Mouse (Mus musculus) spleen, postnatal 36 days (tissue): ENCODE measurements around the gene Shkbp1.

Experiments used
- DNase-seq, 2 experiments: peaks; one replicate each; pipeline ENCODE4 v3.0.0; 2022; ENCODE audit warnings: low spot score in 2 of 2, mixed read lengths in 1 of 2

Gene Shkbp1

DNA sequence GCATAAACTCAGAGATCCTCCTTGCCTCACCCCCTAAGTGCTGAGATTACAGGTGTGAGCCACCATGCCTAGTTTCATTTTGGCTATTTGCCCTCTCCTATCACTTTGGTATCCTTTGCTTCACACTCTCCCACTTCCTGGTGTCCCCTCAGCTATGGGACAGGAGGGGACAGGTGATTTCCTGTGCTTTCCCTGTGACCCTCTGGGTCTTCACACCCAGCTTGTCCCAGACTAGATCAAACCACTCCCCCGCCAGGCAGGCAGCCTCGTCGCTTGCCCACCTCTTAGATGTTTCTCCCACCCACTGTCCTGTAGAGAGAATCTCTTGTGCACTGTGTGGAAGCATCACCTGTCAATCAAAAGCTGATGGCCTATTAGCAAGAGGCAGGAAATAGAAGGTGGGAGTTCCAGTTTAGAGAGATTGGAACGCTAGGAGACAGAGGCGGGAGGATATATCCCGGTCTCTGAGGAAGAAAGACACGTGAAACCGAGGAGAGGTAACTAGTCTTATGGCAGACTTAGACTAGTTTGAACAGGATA is 44.8 kb downstream of the Shkbp1 start:
- DNase-seq = no peak

DNA sequence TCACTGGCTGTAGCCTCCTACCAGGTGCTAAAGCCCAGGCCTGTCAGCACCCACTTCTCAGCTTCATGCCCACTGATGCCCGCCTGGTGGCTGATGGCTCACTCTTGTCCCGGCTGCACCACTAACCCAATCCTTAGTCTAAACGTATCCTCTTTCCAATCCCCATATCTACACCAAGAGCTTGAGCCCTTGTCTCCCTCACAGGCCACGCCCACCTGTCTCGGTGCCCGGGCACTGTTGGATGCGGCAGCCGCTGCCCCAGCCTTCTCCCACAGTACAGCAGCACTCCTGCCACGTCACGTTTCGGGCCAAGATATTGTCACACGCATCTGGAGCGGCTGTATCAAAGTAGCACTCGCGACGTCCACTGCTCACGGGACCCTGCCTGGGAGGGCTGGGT is 45.5 kb downstream of the Shkbp1 start:
- DNase-seq = no peak

DNA sequence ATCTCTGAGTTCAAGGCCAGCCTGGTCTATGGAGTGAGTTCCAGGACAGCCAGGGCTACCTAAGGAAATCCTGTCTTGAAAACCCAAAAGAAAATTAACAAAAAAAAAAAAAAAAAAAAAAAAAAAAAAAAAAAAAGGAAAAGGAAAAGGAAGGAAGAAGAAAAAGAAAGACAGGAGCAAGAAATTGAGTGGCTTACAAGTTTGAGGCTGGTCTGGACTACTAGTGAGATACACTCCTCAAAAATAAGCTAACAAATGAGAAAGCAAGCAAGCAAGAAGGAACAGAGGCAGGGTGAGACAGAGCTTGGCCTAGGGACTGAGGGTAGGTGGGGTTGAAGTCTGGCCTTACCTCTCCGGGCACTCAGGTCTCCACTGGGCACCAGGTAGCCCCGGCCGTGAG is 46.0 kb downstream of the Shkbp1 start:
- no peak for DNase-seq

DNA sequence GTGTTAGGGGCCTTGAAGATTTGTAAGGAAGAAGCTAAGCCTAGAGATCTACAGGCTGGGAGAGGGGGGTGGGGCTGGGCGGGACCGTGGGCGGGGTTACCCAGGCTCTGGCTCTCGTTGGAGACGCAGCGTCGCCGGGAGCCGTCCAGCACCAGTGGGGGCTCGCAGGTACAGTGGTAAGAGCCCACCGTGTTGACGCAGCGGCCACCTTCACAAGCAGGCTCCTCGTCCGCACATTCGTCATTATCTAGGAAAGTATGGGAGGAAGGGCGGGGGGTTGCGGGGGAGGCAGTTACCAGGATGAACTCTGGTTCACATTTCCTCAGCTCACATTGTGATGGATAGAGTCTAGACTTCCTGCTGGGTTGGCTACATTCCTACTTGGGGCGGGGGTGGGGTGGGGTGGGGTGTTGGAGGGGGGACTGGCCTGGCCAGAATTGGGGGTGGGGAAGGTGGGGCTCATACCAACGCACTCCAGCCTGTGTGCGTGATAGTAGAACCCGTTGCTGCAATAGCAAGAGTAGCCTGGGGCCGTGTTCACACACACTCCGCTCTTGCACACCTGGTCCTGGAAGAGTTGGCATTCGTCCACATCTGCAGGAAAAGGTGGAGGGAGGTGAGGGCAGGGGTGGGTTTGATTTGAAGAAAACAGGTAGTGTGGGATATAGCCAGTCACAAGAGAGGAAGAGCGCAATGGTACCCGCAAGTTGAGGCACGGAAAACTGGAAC is 46.8 kb downstream of the Shkbp1 start:
- DNase-seq = no peak

DNA sequence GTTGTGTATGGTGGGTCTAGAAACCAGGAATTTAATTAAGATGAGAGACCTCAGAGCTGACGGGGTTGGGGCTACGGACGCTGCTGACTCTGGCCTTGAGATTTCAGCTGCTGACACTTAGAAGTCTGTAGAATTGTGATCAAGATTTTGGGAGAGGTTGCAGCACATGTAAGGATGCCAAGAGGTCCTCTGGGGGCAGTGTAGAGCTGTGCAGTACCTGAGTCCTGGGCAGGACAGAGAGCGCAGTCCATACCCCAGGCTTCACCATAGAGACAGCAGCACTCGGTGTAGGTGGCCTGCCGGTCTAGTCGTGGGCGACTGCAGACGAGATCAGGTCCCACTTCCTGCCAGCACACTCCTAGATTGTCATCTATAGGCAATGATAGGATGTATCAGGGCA is 48.3 kb downstream of the Shkbp1 start:
- DNase-seq = no peak

DNA sequence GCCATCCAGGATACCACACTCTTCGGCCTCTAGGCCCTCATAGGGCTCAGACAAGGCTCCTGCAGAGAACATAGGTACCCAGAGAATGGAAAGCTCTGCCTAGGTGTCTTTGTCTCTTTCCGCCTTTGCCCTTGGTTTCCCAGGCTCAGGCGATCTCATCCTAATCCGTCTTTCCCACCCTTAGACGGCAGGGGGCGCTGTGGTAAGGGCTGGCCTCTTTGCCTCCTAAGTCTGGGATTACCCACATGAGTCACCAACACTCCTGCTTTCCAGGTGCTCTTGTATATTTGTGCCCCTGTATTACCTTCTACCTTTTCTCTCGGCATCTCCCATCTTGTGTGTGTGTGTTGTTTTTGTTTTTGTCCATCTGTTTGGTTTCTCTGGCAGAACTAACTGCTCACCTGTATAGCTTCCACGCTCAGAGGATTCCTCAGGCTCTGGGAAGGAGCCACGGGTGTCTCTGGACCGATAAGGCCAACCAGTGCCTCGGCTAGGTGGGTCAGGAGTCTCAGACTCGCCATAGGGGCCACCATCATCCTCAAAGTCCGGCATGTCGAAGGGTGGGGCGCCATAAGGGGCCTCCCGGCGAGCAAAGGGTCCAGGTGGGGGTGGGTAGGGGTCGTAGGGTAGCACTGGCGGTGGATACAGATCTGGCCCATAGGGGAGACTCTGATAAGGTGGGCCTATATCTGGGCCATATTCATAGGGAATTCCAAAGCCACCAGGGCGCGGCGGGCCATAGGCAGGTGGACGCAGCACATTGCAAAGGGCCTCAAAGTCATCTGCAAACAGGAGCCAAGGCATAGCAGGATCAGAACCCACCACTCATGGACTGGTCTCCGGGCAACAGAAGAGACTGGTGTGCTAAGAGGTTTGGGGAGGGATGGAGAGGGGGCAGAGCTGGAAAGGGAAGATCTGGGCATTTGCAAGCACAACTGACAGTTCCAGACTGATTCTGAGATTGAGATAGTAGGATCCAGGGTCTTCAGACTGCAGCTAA is 49.4 kb downstream of the Shkbp1 start:
- DNase-seq = no peak

DNA sequence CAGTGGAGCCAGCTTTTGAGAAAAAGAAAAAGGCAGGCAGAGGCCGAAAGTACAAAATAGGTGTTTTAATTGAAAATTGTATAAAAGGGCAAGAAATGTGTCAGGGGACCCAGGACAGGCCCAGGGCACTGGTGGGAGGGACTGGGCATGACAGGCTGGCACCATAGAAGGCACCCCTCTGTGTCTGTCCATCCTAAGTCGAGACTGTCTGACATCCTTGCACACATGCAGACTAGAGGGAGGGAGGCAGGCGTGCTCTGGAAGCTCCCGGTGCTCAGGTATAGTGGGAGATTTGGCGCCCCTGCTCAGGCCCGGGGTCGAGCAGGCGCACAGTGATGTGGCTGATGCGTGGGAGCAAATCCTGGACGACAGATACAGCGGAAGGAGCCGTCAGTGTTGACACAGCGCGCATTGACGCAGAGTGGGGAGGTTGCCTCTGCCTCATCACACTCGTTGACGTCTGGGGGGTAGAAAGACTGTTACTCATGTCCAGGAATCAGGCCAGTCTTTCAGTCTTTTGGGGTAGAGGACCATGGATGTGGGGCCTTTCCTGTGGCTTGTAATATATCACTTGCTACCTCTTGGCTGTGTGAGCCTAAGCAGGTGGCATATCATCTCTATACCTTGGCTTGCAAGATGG is 50.6 kb downstream of the Shkbp1 start:
- no peak for DNase-seq

DNA sequence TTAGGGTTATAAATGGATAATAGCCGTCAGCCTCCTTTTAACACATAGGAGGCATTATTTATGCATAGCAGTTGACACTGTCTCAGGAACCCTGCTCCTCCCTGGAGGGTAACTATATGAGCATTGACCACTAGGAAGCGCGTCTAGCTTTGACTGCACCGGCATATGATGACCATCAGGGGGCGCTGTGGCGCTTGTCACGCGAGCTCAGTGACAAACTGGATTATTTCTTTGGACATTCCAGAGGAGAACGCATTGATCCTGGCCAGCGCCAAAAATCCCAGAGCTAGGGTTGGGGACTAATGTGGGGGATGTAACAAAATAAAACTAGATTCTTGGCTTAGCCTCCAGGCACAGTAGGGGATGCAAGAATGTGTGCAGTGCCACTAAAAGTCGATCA is 53.6 kb downstream of the Shkbp1 start:
- DNase-seq = peak; percentile 20 to 29

DNA sequence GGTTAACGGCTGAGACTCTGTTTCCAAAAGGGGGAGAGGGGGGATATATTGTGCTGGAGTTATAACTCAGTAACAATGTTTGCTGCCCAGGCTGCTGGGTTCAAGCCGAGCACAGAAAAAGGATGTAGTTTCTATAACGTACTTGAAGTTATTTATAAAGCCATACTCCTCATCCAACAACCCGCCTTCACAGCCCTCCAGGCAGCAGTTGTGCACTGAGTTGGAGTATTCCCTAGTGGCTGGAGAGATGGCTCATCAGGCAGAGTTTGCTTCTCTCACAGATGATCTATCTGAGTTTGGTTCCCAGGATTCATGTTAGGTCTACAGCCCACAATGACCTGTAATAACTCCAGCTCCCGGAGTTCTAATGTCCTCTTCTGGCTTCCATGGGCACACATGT is 55.0 kb downstream of the Shkbp1 start:
- no peak for DNase-seq

DNA sequence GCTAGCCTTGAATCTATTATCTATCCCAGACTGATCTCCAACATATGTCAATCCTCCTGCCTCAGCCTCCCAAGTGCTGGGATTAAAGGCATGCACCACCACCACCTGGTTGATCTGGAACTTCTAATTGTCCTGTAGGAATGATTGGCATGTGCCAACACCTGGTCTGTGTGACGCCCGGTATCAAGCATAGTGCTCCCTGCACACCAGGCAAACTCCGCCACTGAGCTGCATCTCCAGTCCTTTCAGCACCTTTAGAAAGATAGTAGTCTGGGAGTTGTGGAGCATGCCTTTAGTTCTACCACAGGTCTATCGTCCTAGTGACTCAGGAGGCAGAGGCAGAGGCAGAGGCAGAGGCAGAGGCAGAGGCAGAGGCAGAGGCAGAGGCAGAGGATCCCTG is 55.5 kb downstream of the Shkbp1 start:
- no peak for DNase-seq

DNA sequence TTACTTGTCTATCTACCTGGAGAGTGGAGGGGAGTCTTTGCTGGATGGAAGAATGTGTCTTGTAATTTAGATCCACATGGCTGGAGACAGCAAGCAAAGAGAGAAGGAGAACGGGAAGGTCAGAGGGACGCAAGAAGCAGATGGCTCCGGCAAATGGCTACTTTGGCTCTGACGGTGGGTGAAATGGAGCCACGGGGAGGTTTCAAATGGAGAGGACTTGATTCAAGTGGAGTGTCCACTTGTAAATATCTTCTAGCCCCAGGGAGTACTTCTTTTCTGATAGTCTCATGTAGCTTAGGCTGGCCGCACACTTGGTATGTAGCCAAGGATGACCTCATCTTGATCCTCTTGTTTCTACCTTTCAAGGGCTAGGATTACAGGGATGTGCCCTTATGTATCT is 57.0 kb downstream of the Shkbp1 start:
- DNase-seq = no peak

DNA sequence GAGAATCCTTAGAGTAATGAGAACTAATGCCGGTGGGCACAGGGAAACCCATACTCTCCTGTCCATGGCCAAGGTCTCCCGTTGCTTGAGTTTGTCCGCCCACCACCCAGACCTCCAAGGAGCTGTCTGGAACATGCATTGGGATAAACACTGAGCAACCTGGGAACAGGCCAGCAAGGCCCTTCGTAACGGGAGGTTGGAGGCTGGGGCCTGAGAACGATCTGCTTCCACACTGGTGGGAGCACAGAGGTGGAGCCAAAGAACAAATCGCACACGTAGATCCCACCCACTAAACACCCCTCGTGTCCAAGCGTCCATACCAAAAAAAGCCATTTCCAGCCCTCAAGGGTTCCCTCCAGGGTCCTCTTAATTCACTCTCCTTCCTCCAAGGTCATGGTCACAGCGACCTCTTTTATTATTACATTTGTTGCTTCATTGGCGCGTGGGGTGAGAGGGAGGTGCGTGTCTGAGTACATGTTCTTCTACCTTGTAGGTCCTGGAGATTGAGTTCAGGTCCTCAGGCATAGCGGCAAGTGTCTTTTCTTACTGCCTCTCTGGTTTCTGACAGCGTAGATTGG is 57.7 kb downstream of the Shkbp1 start:
- no peak for DNase-seq

DNA sequence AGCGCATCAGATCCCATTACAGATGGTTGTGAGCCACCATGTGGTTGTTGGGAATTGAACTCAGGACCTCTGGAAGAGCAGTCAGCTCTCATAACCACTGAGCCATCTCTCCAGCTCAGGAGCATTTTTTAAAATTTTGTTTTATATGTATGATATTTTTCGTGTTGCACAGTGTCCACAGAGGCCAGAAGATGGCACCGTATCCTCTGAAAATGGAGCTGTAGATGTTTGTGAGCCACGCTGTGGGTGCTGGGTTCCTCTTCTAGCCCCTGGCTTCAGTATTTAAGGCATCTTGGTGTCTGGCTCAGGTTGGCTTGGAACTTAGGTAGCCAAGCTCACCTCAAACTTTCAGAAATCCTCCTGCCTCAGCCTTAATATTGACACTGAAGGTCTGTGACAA is 59.3 kb downstream of the Shkbp1 start:
- DNase-seq = no peak

DNA sequence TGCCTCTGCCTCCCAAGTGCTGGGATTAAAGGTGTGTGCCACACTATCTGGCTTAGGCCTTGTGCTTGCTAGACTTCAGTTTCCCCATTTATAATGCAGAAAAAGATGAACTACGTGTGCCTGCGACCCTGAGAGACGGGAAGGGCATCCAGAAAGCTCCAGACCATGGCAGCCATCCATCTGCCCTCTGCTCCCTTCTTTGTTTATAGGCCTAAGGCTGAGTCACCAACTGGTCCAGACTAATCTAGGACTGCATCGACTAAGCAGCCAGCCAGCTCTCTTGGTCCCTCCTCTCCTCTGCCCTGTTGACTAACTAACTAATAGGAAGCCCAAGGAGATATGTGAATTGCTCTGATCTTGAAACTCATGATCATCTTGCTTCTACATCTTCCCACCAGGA is 59.9 kb downstream of the Shkbp1 start:
- DNase-seq = no peak
